In the genomic region with DNA sequence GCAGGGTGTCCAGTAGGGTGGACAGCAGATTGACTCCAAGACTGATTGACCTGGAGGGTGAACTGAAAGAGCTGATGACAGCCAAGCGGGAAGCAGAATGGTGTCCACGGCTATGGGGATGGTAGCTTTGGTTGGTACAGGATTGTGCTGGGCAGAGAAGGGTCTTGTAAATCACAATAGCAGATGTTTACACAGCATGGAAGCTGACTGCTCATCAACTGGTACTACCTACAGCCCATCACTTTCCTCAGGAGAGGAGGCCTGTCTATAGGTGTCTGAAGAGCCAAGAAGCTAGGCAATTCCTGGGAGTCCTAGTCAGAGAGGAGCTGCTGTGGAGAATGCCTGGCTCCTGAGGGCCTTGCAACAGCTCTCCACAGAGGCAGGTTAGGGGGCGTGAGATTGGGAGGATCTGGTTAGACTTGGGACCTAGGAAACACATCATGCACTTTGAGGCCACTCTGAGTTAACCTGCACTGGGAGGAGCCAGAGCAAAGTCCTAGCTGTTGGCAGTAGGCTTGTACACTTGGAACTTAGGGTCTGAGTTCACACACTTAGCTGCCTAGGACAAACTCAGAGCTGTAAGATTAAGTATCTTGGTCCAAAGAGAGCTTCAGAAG, we compare ENCODE assay signal across 11 mouse cellular contexts. TPM values are rescaled to one million over a fixed set of nuclear protein-coding genes. Genes with fewer than 3 reads are reported as not detected.
DNase-seq lines count a peak whose midpoint lies in the region; ATAC-seq and TF ChIP-seq lines count a peak whose summit lies in the region.
"Had no signal": no experiment of that assay in that cellular context is flagged by ENCODE, and none has a peak within 500 bp of the region (broad histone marks: within the 10 kb centered on the region; RNA-seq: fewer than 3 reads in every experiment).

No protein-coding gene starts in this region.

- DNase-seq in hindbrain, embryonic 14.5 days (ENCODE audit: low spot score), result no peak
- peak; percentile 79 to 91 for DNase-seq in kidney, postnatal 36 days
- DNase-seq in layer of hippocampus, adult 2 months (ENCODE audit: low spot score in 2 of 2), result no peak
- no peak for DNase-seq in embryo, embryonic 10.5 days (ENCODE audit: low spot score)
- DNase-seq in layer of hippocampus, adult 18-20 months (ENCODE audit: low spot score in 2 of 2), result no peak

- H3K4me2 ChIP-seq in hindbrain, embryonic 15.5 days, result no peak overlapping the region
- H3K4me2 ChIP-seq in hindbrain, embryonic 14.5 days (replicated peaks), result no peak overlapping the region
- peak overlapping the region; percentile 47; the same call in 1 of the 2 replicates for H3K4me2 ChIP-seq in intestine, postnatal 0 days (replicated peaks; ENCODE audit: low read depth)
- H3K4me2 ChIP-seq: embryonic facial prominence, embryonic 12.5 days; limb, embryonic 13.5 days had no signal

- H3K27me3 ChIP-seq in hindbrain, embryonic 15.5 days, result no peaks in the 10 kb centered on the region
- no peaks in the 10 kb centered on the region for H3K27me3 ChIP-seq in hindbrain, embryonic 14.5 days (ENCODE audit: control insufficient read depth, insufficient read depth, low read length)
- no peaks in the 10 kb centered on the region for H3K27me3 ChIP-seq in intestine, postnatal 0 days (replicated peaks; ENCODE audit: control insufficient read depth, insufficient read depth, low read length)
- no peaks in the 10 kb centered on the region for H3K27me3 ChIP-seq in small intestine, adult 2 months (ENCODE audit: control insufficient read depth, insufficient read depth, low read length)
- H3K27me3 ChIP-seq: embryonic facial prominence, embryonic 12.5 days; limb, embryonic 13.5 days had no signal

- H3K27ac ChIP-seq in hindbrain, embryonic 15.5 days (replicated peaks), result 0 out of 2 replicates have a peak overlapping the region, but pooled peaks have one; percentile 17
- H3K27ac ChIP-seq in hindbrain, embryonic 14.5 days, result no peak overlapping the region
- peak overlapping the region; percentile 99 for H3K27ac ChIP-seq in intestine, postnatal 0 days (ENCODE audit: low read depth, low read length)
- H3K27ac ChIP-seq in small intestine, adult 2 months (ENCODE audit: insufficient read depth, low read depth, low read length), result peak overlapping the region; percentile 94
- H3K27ac ChIP-seq in layer of hippocampus, adult 2 months, result no peak overlapping the region
- H3K27ac ChIP-seq: limb, embryonic 13.5 days had no signal

- WGBS in hindbrain, embryonic 15.5 days, result 87% methylated on average over 3 of the region's 3 CpGs
- WGBS in hindbrain, embryonic 14.5 days, result 87% methylated on average over 3 of the region's 3 CpGs
- WGBS in intestine, postnatal 0 days, result 64% methylated on average over 3 of the region's 3 CpGs
- WGBS in small intestine, adult 2 months, result 53% methylated on average over 3 of the region's 3 CpGs

- H3K9me3 ChIP-seq in hindbrain, embryonic 15.5 days, result no peaks in the 10 kb centered on the region
- H3K9me3 ChIP-seq in hindbrain, embryonic 14.5 days (ENCODE audit: control insufficient read depth, low read length), result no peaks in the 10 kb centered on the region
- H3K9me3 ChIP-seq in intestine, postnatal 0 days (ENCODE audit: control insufficient read depth), result no peaks in the 10 kb centered on the region
- H3K9me3 ChIP-seq: embryonic facial prominence, embryonic 12.5 days; limb, embryonic 13.5 days had no signal

- peak; percentile 72; the same call in 1 of the 2 replicates for TF ChIP-seq POLR2A in small intestine, adult 2 months (IDR thresholded peaks at IDR 0.05; ENCODE audit: low read depth, low read length)

- no peak for ATAC-seq in hindbrain, embryonic 15.5 days (ENCODE audit: low FRiP score, low read depth)
- ATAC-seq in hindbrain, embryonic 14.5 days (ENCODE audit: low FRiP score), result no peak
- peak; percentile 32 for ATAC-seq in intestine, postnatal 0 days

- TF ChIP-seq CTCF in intestine, postnatal 0 days (IDR thresholded peaks at IDR 0.05; ENCODE audit: low read depth), result no peak
- TF ChIP-seq CTCF in small intestine, adult 2 months (IDR thresholded peaks at IDR 0.05; ENCODE audit: extremely low read depth, insufficient read length, insufficient replicate concordance, low read depth, low read length), result no peak
- TF ChIP-seq CTCF in layer of hippocampus, adult 2 months (conservative IDR thresholded peaks at IDR 0.05), result no peak

- H3K4me1 ChIP-seq in hindbrain, embryonic 15.5 days (replicated peaks), result peaks cover 41% of the 10 kb centered on the region
- H3K4me1 ChIP-seq in hindbrain, embryonic 14.5 days (replicated peaks; ENCODE audit: control insufficient read depth, insufficient read depth, low read length), result peaks cover 24% of the 10 kb centered on the region
- peaks cover 11% of the 10 kb centered on the region; the same call in 1 of the 2 replicates for H3K4me1 ChIP-seq in intestine, postnatal 0 days (replicated peaks; ENCODE audit: control insufficient read depth, insufficient read depth, low read length)
- peaks cover 35% of the 10 kb centered on the region for H3K4me1 ChIP-seq in small intestine, adult 2 months (ENCODE audit: control insufficient read depth, insufficient read depth, insufficient read length, low read length)

- H3K36me3 ChIP-seq in hindbrain, embryonic 15.5 days, result peaks cover 24% of the 10 kb centered on the region
- H3K36me3 ChIP-seq in hindbrain, embryonic 14.5 days (replicated peaks; ENCODE audit: control insufficient read depth, insufficient read depth), result peaks cover 33% of the 10 kb centered on the region
- H3K36me3 ChIP-seq in intestine, postnatal 0 days (ENCODE audit: control insufficient read depth, insufficient read depth), result peaks cover 28% of the 10 kb centered on the region
- H3K36me3 ChIP-seq in small intestine, adult 2 months (ENCODE audit: control insufficient read depth, insufficient read depth, low read length), result peaks cover 27% of the 10 kb centered on the region

- H3K9ac ChIP-seq in hindbrain, embryonic 15.5 days, result no peak overlapping the region
- no peak overlapping the region for H3K9ac ChIP-seq in hindbrain, embryonic 14.5 days
- peak overlapping the region; percentile 40 for H3K9ac ChIP-seq in intestine, postnatal 0 days (ENCODE audit: low read depth, low read length)
- H3K9ac ChIP-seq: embryonic facial prominence, embryonic 12.5 days; limb, embryonic 13.5 days had no signal

- no peak overlapping the region for H3K4me3 ChIP-seq in hindbrain, embryonic 15.5 days
- H3K4me3 ChIP-seq in hindbrain, embryonic 14.5 days (replicated peaks; ENCODE audit: low read length), result no peak overlapping the region
- no peak overlapping the region for H3K4me3 ChIP-seq in intestine, postnatal 0 days (ENCODE audit: low read depth, low read length)
- no peak overlapping the region; the same call in 1 of the 2 replicates for H3K4me3 ChIP-seq in small intestine, adult 2 months (ENCODE audit: low read depth, low read length)
- no peak overlapping the region for H3K4me3 ChIP-seq in layer of hippocampus, adult 2 months
- H3K4me3 ChIP-seq: embryonic facial prominence, embryonic 12.5 days; limb, embryonic 13.5 days had no signal

RNA-seq across cellular contexts. Expression of a gene that starts 3.4 kb away (rescaled TPM):
- 263 and 274 TPM in 2 replicates for polyA plus RNA-seq in hindbrain, embryonic 15.5 days (2015; fragmentation: Nextera tagmentation; extraction: Ambion mirVana)
- 295 and 326 TPM in 2 replicates for polyA plus RNA-seq in hindbrain, embryonic 14.5 days (2014; fragmentation: Nextera tagmentation; extraction: Ambion mirVana)
- polyA plus RNA-seq in intestine, postnatal 0 days (2015; fragmentation: Nextera tagmentation; extraction: Ambion mirVana), result 2,516 and 2,539 TPM in 2 replicates
- 442 and 705 TPM in 2 replicates for polyA plus RNA-seq in small intestine, adult 2 months (2012; rRNA removed)
- total RNA-seq in layer of hippocampus, adult 2 months (2021), result 100 to 1,000 TPM; 106 to 118 TPM
- 100 to 1,000 TPM; 122 to 132 TPM for total RNA-seq in layer of hippocampus, adult 18-20 months (2021)

RNA-seq across cellular contexts. Expression of a gene that starts 5.0 kb away (rescaled TPM):
- polyA plus RNA-seq in hindbrain, embryonic 15.5 days (2015; fragmentation: Nextera tagmentation; extraction: Ambion mirVana), result 492 and 533 TPM in 2 replicates
- 435 and 490 TPM in 2 replicates for polyA plus RNA-seq in hindbrain, embryonic 14.5 days (2014; fragmentation: Nextera tagmentation; extraction: Ambion mirVana)
- 474 and 493 TPM in 2 replicates for polyA plus RNA-seq in intestine, postnatal 0 days (2015; fragmentation: Nextera tagmentation; extraction: Ambion mirVana)
- 489 and 1,022 TPM in 2 replicates for polyA plus RNA-seq in small intestine, adult 2 months (2012; rRNA removed)
- total RNA-seq in layer of hippocampus, adult 2 months (2021), result 100 to 1,000 TPM; 270 to 277 TPM
- 100 to 1,000 TPM; 293 to 295 TPM for total RNA-seq in layer of hippocampus, adult 18-20 months (2021)

RNA-seq across cellular contexts. Expression of a gene that starts 21.7 kb away (rescaled TPM):
- 247 and 251 TPM in 2 replicates for polyA plus RNA-seq in hindbrain, embryonic 15.5 days (2015; fragmentation: Nextera tagmentation; extraction: Ambion mirVana)
- 237 and 252 TPM in 2 replicates for polyA plus RNA-seq in hindbrain, embryonic 14.5 days (2014; fragmentation: Nextera tagmentation; extraction: Ambion mirVana)
- 209 and 226 TPM in 2 replicates for polyA plus RNA-seq in intestine, postnatal 0 days (2015; fragmentation: Nextera tagmentation; extraction: Ambion mirVana)
- polyA plus RNA-seq in small intestine, adult 2 months (2012; rRNA removed), result 12.0 and 24.0 TPM in 2 replicates
- total RNA-seq in layer of hippocampus, adult 2 months (2021), result 10 to 100 TPM; 58.0 to 66.8 TPM
- total RNA-seq in layer of hippocampus, adult 18-20 months (2021), result 10 to 100 TPM; 60.5 to 70.0 TPM

RNA-seq across cellular contexts. Expression of a gene that starts 21.7 kb away (rescaled TPM):
- polyA plus RNA-seq in hindbrain, embryonic 15.5 days (2015; fragmentation: Nextera tagmentation; extraction: Ambion mirVana), result 200 and 215 TPM in 2 replicates
- 227 and 229 TPM in 2 replicates for polyA plus RNA-seq in hindbrain, embryonic 14.5 days (2014; fragmentation: Nextera tagmentation; extraction: Ambion mirVana)
- polyA plus RNA-seq in intestine, postnatal 0 days (2015; fragmentation: Nextera tagmentation; extraction: Ambion mirVana), result 107 and 108 TPM in 2 replicates
- polyA plus RNA-seq in small intestine, adult 2 months (2012; rRNA removed), result 46.4 and 97.9 TPM in 2 replicates
- 10 to 100 TPM; 87.1 to 89.6 TPM for total RNA-seq in layer of hippocampus, adult 2 months (2021)
- 10 to 100 TPM; 93.5 to 97.0 TPM for total RNA-seq in layer of hippocampus, adult 18-20 months (2021)

RNA-seq across cellular contexts. Expression of a gene that starts 25.5 kb away (rescaled TPM):
- not detected in 2 replicates for polyA plus RNA-seq in hindbrain, embryonic 15.5 days (2015; fragmentation: Nextera tagmentation; extraction: Ambion mirVana)
- polyA plus RNA-seq in hindbrain, embryonic 14.5 days (2014; fragmentation: Nextera tagmentation; extraction: Ambion mirVana), result 0.29 TPM in 1 of 2 replicates, not detected in the other
- 1.4 and 1.6 TPM in 2 replicates for polyA plus RNA-seq in intestine, postnatal 0 days (2015; fragmentation: Nextera tagmentation; extraction: Ambion mirVana)
- 0.51 TPM in 1 of 2 replicates, not detected in the other for polyA plus RNA-seq in small intestine, adult 2 months (2012; rRNA removed)
- total RNA-seq in layer of hippocampus, adult 2 months (2021), result not detected
- total RNA-seq in layer of hippocampus, adult 18-20 months (2021), result not detected
- total RNA-seq: neutrophil, adult 5-6 weeks had no signal

Comparison
In these comparisons a context has a peak if more than half of its experiments do, and no peak if none do; other contexts are left out.
1. H3K27ac ChIP-seq: peak in hindbrain, embryonic 15.5 days (single experiment), intestine, postnatal 0 days (single experiment) and small intestine, adult 2 months (single experiment); none in hindbrain, embryonic 14.5 days (single experiment) and layer of hippocampus, adult 2 months (single experiment).
2. DNase-seq: peak in kidney, postnatal 36 days (2 of 2); none in hindbrain, embryonic 14.5 days (single experiment), layer of hippocampus, adult 2 months (0 of 2), embryo, embryonic 10.5 days (single experiment) and layer of hippocampus, adult 18-20 months (0 of 2).